In the genomic region with DNA sequence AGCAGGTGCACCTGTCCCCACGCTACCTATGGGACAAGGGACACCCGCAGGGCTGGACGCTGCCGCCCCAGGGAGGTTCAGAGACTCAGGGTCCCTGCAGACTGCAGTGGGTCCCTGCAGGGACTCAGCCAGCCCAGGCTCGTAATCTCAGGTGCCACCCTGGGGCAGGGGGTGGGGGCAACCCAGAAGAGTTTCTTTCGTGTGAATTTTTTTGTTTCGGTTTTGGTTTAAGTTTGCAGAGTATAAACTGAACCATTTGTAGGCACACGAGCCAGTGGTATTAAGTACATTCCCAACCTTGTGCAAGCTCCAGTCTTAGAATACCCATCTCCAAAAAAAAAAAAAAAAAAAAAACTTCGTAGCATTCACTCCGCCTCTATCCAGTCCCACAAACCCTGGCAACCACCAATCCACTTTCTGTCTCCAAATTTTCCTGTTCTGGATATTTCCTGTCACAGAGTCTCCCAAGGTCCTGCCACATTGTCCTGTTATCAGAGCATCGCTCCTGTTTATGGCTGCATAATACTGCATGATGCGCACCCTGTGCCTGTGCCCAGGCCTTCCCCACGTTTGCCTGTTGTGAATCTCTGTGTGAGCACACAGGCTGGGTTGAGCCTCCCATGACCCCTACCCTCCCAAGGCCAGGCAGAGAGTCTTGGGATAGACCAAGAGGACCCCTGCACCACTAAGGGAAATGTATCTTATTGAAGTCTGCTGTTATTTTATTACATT, we compare ENCODE assay signal across 9 mouse cellular contexts. TPM values are rescaled to one million over a fixed set of nuclear protein-coding genes. Genes with fewer than 3 reads are reported as not detected.
A peak's percentile ranks its signal among the peaks of the same experiment; 100 is the strongest.
DNase-seq lines count a peak whose midpoint lies in the region; ATAC-seq and TF ChIP-seq lines count a peak whose summit lies in the region.
"Had no signal": no experiment of that assay in that cellular context is flagged by ENCODE, and none has a peak within 500 bp of the region (broad histone marks: within the 10 kb centered on the region; RNA-seq: fewer than 3 reads in every experiment).

No protein-coding gene starts in this region.

- TF ChIP-seq CTCF in G1E (IDR thresholded peaks at IDR 0.05; ENCODE audit: low read depth, low read length): no peak

- H3K36me3 ChIP-seq in heart, embryonic 15.5 days: no peaks in the 10 kb centered on the region
- H3K36me3 ChIP-seq in G1E (replicated peaks): no peaks in the 10 kb centered on the region
- no peaks in the 10 kb centered on the region for H3K36me3 ChIP-seq in hindbrain, embryonic 14.5 days (replicated peaks; ENCODE audit: control insufficient read depth, insufficient read depth)
- H3K36me3 ChIP-seq in midbrain, embryonic 10.5 days: no peaks in the 10 kb centered on the region

- no peak for DNase-seq in heart, adult 9 months (ENCODE audit: low spot score in 2 of 2)
- no peak for DNase-seq in G1E (ENCODE audit: low spot score)
- DNase-seq in hindbrain, embryonic 14.5 days (ENCODE audit: low spot score): no peak
- DNase-seq in midbrain, embryonic 10.5 days (ENCODE audit: low spot score): no peak
- no peak for DNase-seq in adrenal gland, postnatal 4 days (ENCODE audit: low spot score in 2 of 2)
- DNase-seq in cerebellum, adult 11-12 months: no peak
- no peak for DNase-seq in right cerebral cortex, postnatal 14 days

- WGBS in heart, embryonic 15.5 days: 33% methylated on average over 13 of the region's 13 CpGs
- 34% methylated on average over 13 of the region's 13 CpGs for WGBS in hindbrain, embryonic 14.5 days
- WGBS in midbrain, embryonic 10.5 days: 38% methylated on average over 13 of the region's 13 CpGs

- no peak overlapping the region for H3K27ac ChIP-seq in heart, embryonic 15.5 days
- H3K27ac ChIP-seq in hindbrain, embryonic 14.5 days: no peak overlapping the region
- no peak overlapping the region for H3K27ac ChIP-seq in midbrain, embryonic 10.5 days (replicated peaks)

- H3K4me3 ChIP-seq in heart, embryonic 15.5 days: peak overlapping the region; percentile 44
- peak overlapping the region; percentile 7; the same call in 1 of the 2 replicates for H3K4me3 ChIP-seq in G1E (ENCODE audit: low read depth, low read length)
- H3K4me3 ChIP-seq in hindbrain, embryonic 14.5 days (replicated peaks; ENCODE audit: low read length): 0 out of 2 replicates have a peak overlapping the region, but pooled peaks have one; percentile 10
- H3K4me3 ChIP-seq in midbrain, embryonic 10.5 days: peak overlapping the region; percentile 29

- peaks cover 32% of the 10 kb centered on the region for H3K27me3 ChIP-seq in heart, embryonic 15.5 days
- H3K27me3 ChIP-seq in G1E (ENCODE audit: insufficient read depth, low read length): peaks cover 57% of the 10 kb centered on the region
- peaks cover 35% of the 10 kb centered on the region for H3K27me3 ChIP-seq in hindbrain, embryonic 14.5 days (ENCODE audit: control insufficient read depth, insufficient read depth, low read length)
- H3K27me3 ChIP-seq in midbrain, embryonic 10.5 days (ENCODE audit: low read depth, poor library complexity, severe bottlenecking): peaks cover 70% of the 10 kb centered on the region

- ATAC-seq in heart, embryonic 15.5 days (replicated peaks; ENCODE audit: insufficient number of reproducible peaks, insufficient read depth, low FRiP score, low read depth): no peak
- ATAC-seq in G1E (ENCODE audit: extremely low read depth, insufficient number of reproducible peaks, low FRiP score, poor library complexity, severe bottlenecking): no peak
- ATAC-seq in hindbrain, embryonic 14.5 days (ENCODE audit: low FRiP score): no peak

- H3K4me1 ChIP-seq in heart, embryonic 15.5 days (replicated peaks): peaks cover 26% of the 10 kb centered on the region
- peaks cover 7% of the 10 kb centered on the region; the same call in 1 of the 2 replicates for H3K4me1 ChIP-seq in G1E (ENCODE audit: insufficient read depth, low read depth, low read length)
- H3K4me1 ChIP-seq in hindbrain, embryonic 14.5 days (replicated peaks; ENCODE audit: control insufficient read depth, insufficient read depth, low read length): no peaks in the 10 kb centered on the region
- peaks cover 14% of the 10 kb centered on the region for H3K4me1 ChIP-seq in midbrain, embryonic 10.5 days

- H3K9me3 ChIP-seq in heart, embryonic 15.5 days (replicated peaks): no peaks in the 10 kb centered on the region
- no peaks in the 10 kb centered on the region for H3K9me3 ChIP-seq in G1E (replicated peaks)
- H3K9me3 ChIP-seq in hindbrain, embryonic 14.5 days (ENCODE audit: control insufficient read depth, low read length): no peaks in the 10 kb centered on the region
- H3K9me3 ChIP-seq in midbrain, embryonic 10.5 days (replicated peaks): no peaks in the 10 kb centered on the region

- H3K4me2 ChIP-seq in heart, embryonic 15.5 days: peak overlapping the region; percentile 83
- H3K4me2 ChIP-seq in hindbrain, embryonic 14.5 days (replicated peaks): peak overlapping the region; percentile 34

- peak overlapping the region; percentile 46; the same call in 1 of the 2 replicates for H3K9ac ChIP-seq in heart, embryonic 15.5 days
- peak overlapping the region; percentile 30; the same call in 1 of the 2 replicates for H3K9ac ChIP-seq in hindbrain, embryonic 14.5 days

RNA-seq across cellular contexts. Expression of gene Gng7, which starts 28.6 kb away (rescaled TPM):
- polyA plus RNA-seq in heart, embryonic 15.5 days (2015; fragmentation: Nextera tagmentation; extraction: Ambion mirVana): 1.1 and 1.9 TPM in 2 replicates
- 0.90 and 1.7 TPM in 2 replicates for total RNA-seq in G1E (2014; fragmentation: Nextera tagmentation)
- 0.33 and 0.58 TPM in 2 replicates for total RNA-seq in G1E (2017)
- polyA plus RNA-seq in G1E (2012): 0.65 and 0.87 TPM in 2 replicates
- 17.7 and 20.9 TPM in 2 replicates for polyA plus RNA-seq in hindbrain, embryonic 14.5 days (2014; fragmentation: Nextera tagmentation; extraction: Ambion mirVana)
- 6.0 and 8.4 TPM in 2 replicates for polyA plus RNA-seq in midbrain, embryonic 10.5 days (2016; fragmentation: Nextera tagmentation; extraction: Ambion mirVana)
- total RNA-seq in adrenal gland, postnatal 4 days (2021): 1 to 10 TPM; 5.4 to 6.7 TPM

RNA-seq across cellular contexts. Expression of gene Diras1, which starts 39.3 kb away (rescaled TPM):
- polyA plus RNA-seq in heart, embryonic 15.5 days (2015; fragmentation: Nextera tagmentation; extraction: Ambion mirVana): 0.29 TPM in 1 of 2 replicates, not detected in the other
- total RNA-seq in G1E (2014; fragmentation: Nextera tagmentation): not detected in 2 replicates
- 0.44 TPM in 1 of 2 replicates, not detected in the other for total RNA-seq in G1E (2017)
- polyA plus RNA-seq in G1E (2012): 0.02 TPM in 1 of 2 replicates, not detected in the other
- polyA plus RNA-seq in hindbrain, embryonic 14.5 days (2014; fragmentation: Nextera tagmentation; extraction: Ambion mirVana): 29.7 and 32.2 TPM in 2 replicates
- 3.0 and 6.4 TPM in 2 replicates for polyA plus RNA-seq in midbrain, embryonic 10.5 days (2016; fragmentation: Nextera tagmentation; extraction: Ambion mirVana)
- total RNA-seq in adrenal gland, postnatal 4 days (2021): 1 to 10 TPM; 2.9 to 3.5 TPM
- polyA plus RNA-seq: gonadal fat pad, adult 2 months had no signal

RNA-seq across cellular contexts. Expression of gene Slc39a3, which starts 51.1 kb away (rescaled TPM):
- polyA plus RNA-seq in heart, embryonic 15.5 days (2015; fragmentation: Nextera tagmentation; extraction: Ambion mirVana): 7.1 and 11.8 TPM in 2 replicates
- total RNA-seq in G1E (2014; fragmentation: Nextera tagmentation) (2.8 and 3.4 TPM in 2 replicates), G1E (2017) (7.4 and 9.9 TPM in 2 replicates)
- 8.2 and 9.6 TPM in 2 replicates for polyA plus RNA-seq in G1E (2012)
- polyA plus RNA-seq in hindbrain, embryonic 14.5 days (2014; fragmentation: Nextera tagmentation; extraction: Ambion mirVana): 33.7 and 33.8 TPM in 2 replicates
- polyA plus RNA-seq in midbrain, embryonic 10.5 days (2016; fragmentation: Nextera tagmentation; extraction: Ambion mirVana): 17.4 and 26.6 TPM in 2 replicates
- 10 to 100 TPM; 32.9 to 36.3 TPM for total RNA-seq in adrenal gland, postnatal 4 days (2021)

RNA-seq across cellular contexts. Expression of gene Gadd45b, which starts 56.3 kb away (rescaled TPM):
- polyA plus RNA-seq in heart, embryonic 15.5 days (2015; fragmentation: Nextera tagmentation; extraction: Ambion mirVana): 30.8 and 34.1 TPM in 2 replicates
- total RNA-seq in G1E (2014; fragmentation: Nextera tagmentation) (2.1 and 5.7 TPM in 2 replicates), G1E (2017) (1.1 and 1.9 TPM in 2 replicates)
- 2.8 and 3.7 TPM in 2 replicates for polyA plus RNA-seq in G1E (2012)
- 6.2 and 8.0 TPM in 2 replicates for polyA plus RNA-seq in hindbrain, embryonic 14.5 days (2014; fragmentation: Nextera tagmentation; extraction: Ambion mirVana)
- 6.1 and 9.2 TPM in 2 replicates for polyA plus RNA-seq in midbrain, embryonic 10.5 days (2016; fragmentation: Nextera tagmentation; extraction: Ambion mirVana)
- 10 to 100 TPM; 10.9 to 11.1 TPM for total RNA-seq in adrenal gland, postnatal 4 days (2021)
